Mouse (Mus musculus) liver, postnatal 0 days (tissue): Measurements from ENCODE around the gene Fbxo22.

Experiments
- CTCF ChIP-seq: sonication (generic); IDR thresholded peaks from 2 replicates; pipeline ENCODE4 v1.5.1; 2016; ENCODE audit warnings: antibody characterized with exemption, low read depth
- EP300 ChIP-seq: IDR thresholded peaks from 2 replicates; pipeline ENCODE4 v1.6.1; 2016; ENCODE audit warnings: antibody characterized with exemption, low read depth, mild to moderate bottlenecking

DNA sequence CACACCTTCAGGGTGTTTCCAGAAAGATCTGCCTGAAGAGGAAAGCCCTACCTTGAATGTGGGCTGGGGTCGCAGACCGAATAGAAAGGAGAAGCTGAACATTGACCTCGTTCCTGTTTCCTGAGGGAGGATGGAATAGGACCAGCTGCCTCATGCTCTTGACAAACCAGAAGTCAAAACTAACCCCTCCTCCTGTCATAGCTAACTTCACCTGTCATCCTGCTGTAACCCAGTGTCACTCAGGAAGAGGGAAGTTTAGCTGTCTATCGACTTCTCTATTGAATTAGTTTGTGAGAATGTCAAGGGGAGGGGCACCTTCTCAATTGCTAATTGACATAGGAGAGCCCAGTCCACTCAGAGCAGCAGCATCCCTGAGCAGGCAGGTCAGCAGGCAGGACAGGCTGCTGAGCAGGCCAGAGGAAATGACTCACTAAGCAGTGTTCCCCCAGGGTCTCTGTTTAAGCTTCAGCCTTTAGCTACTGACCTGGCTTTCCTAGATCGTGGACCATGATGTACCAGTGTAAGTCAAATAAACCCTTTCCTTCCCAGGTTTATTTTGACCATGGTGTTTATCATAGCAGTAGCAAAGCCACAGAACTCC lies 63.3 kb downstream of the Fbxo22 start:
- TF ChIP-seq CTCF, result no peak
- no peak for TF ChIP-seq EP300
